Mouse (Mus musculus): Measurements from ENCODE around the gene Hhat. TPM values are rescaled to one million over a fixed set of nuclear protein-coding genes. Genes with fewer than 3 reads are reported as not detected.

Hhat gene
- total and polyA plus RNA-seq, 2 experiments from 2014 or later, result 2.5 to 3.4 TPM

DNA sequence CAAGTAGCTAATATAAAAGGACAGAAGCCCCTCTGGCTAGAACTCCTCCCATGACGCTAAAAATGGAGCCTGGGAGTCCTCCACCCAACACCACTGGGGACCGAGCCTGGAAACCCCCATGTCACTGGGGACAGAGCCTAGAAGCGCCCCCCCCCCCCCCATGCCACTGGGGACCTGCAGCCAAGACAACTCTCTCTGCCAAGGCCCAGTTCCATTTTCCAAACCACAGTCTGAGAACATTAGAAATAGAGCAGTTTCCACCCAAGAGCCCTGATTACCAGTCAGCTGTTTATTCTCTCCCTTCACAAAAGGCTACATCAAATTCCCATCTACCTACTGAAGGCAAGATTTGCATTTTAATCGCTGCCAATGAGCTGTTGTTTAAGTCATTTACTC lies 21.0 kb downstream of the Hhat start:
- Histone ChIP-seq H3K4me2 (ENCODE audit: low read depth, low read length, poor library complexity, severe bottlenecking) (no peak overlapping the region), H3K27ac (ENCODE audit: low read depth, low read length) (no peak overlapping the region), H3K9ac (replicated peaks; ENCODE audit: low read length, poor library complexity, severe bottlenecking) (no peak overlapping the region), H3K36me3 (ENCODE audit: insufficient read depth, low read length) (no peaks in the 10 kb centered on the region), H3K27me3 (ENCODE audit: insufficient read depth, low read length) (no peaks in the 10 kb centered on the region), H3K9me3 (ENCODE audit: low read length) (no peaks in the 10 kb centered on the region), H3K4me3 (ENCODE audit: low read depth, low read length) (no peak overlapping the region), H3K4me1 (ENCODE audit: insufficient read depth, low read length) (peaks cover 5% of the 10 kb centered on the region; the same call in 1 of the 2 replicates)
- TF ChIP-seq CTCF (IDR thresholded peaks at IDR 0.05), result no peak
- no peak for DNase-seq (ENCODE audit: low spot score)
- no peak for ATAC-seq (ENCODE audit: low FRiP score)
- 46% methylated on average over 4 of the region's 4 CpGs for WGBS

DNA sequence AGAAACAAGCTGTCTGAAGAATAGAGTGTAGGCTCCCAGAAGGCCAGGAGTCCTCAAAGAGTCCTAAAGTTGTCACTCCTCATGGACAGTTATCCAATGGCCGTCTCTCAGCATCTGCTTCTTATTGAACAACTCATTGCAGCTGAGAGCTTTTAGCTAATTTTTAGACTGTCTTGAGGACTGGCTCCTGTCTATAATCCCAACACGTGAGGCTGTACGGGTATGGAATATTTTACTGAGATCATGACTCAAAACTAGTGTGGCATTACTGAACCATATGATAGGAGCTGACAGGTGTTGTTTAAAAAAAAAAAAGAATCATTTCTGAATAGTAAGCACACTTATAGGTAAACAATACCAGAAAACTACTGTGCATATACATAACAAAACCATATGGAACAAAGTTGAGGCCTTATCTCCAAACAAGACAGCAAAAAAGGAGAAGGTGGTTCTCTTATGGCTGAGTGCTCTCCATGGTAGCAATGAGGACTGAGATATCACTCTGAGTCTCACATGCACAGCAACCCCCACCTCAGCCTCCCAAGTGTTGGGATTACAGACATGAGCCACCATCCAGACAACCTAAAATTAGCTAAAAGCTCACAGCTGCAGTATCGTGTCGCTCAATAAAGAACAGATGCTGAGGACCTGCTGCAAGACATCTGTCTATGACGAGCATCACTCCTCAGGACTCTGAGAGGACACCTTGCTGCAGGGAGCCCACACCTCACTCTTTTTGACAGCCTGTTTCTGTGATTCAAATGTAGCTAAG lies 21.6 kb downstream of the Hhat start:
- Histone ChIP-seq H3K36me3 (ENCODE audit: insufficient read depth, low read length) (no peaks in the 10 kb centered on the region), H3K9ac (replicated peaks; ENCODE audit: low read length, poor library complexity, severe bottlenecking) (no peak overlapping the region), H3K4me1 (ENCODE audit: insufficient read depth, low read length) (peaks cover 5% of the 10 kb centered on the region; the same call in 1 of the 2 replicates), H3K27ac (ENCODE audit: low read depth, low read length) (no peak overlapping the region), H3K9me3 (ENCODE audit: low read length) (no peaks in the 10 kb centered on the region), H3K4me2 (ENCODE audit: low read depth, low read length, poor library complexity, severe bottlenecking) (no peak overlapping the region), H3K27me3 (ENCODE audit: insufficient read depth, low read length) (no peaks in the 10 kb centered on the region), H3K4me3 (ENCODE audit: low read depth, low read length) (no peak overlapping the region)
- ATAC-seq (ENCODE audit: low FRiP score), result no peak
- DNase-seq (ENCODE audit: low spot score), result no peak
- TF ChIP-seq CTCF (IDR thresholded peaks at IDR 0.05), result no peak
- WGBS, result 84% methylated on average over 6 of the region's 6 CpGs

DNA sequence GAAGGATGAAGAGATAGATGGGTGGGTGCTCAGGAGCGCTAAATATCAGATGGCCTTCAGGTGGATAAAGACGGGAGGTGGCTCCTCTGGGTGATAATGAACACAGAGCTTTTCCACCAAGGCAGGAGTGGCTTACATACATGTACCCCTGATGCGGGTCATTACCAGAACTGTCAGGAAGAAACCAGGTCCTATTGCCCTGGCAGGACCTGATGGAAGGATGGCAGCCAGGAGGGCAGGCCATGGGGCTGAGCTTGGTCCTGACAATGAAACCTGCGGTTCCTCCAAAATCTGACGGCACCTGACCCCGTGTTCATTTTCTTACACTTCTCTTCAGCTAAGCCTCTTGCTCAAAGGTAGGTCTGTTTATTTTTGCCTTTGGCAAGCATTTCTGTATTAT lies 24.8 kb downstream of the Hhat start:
- Histone ChIP-seq H3K4me3 (ENCODE audit: low read depth, low read length) (no peak overlapping the region), H3K9me3 (ENCODE audit: low read length) (no peaks in the 10 kb centered on the region), H3K27me3 (ENCODE audit: insufficient read depth, low read length) (no peaks in the 10 kb centered on the region), H3K9ac (replicated peaks; ENCODE audit: low read length, poor library complexity, severe bottlenecking) (no peak overlapping the region), H3K36me3 (ENCODE audit: insufficient read depth, low read length) (no peaks in the 10 kb centered on the region), H3K4me1 (ENCODE audit: insufficient read depth, low read length) (no peaks in the 10 kb centered on the region), H3K4me2 (ENCODE audit: low read depth, low read length, poor library complexity, severe bottlenecking) (no peak overlapping the region), H3K27ac (ENCODE audit: low read depth, low read length) (no peak overlapping the region)
- ATAC-seq (ENCODE audit: low FRiP score), result no peak
- DNase-seq (ENCODE audit: low spot score), result no peak
- WGBS, result 84% methylated on average over 6 of the region's 6 CpGs
- no peak for TF ChIP-seq CTCF (IDR thresholded peaks at IDR 0.05)

DNA sequence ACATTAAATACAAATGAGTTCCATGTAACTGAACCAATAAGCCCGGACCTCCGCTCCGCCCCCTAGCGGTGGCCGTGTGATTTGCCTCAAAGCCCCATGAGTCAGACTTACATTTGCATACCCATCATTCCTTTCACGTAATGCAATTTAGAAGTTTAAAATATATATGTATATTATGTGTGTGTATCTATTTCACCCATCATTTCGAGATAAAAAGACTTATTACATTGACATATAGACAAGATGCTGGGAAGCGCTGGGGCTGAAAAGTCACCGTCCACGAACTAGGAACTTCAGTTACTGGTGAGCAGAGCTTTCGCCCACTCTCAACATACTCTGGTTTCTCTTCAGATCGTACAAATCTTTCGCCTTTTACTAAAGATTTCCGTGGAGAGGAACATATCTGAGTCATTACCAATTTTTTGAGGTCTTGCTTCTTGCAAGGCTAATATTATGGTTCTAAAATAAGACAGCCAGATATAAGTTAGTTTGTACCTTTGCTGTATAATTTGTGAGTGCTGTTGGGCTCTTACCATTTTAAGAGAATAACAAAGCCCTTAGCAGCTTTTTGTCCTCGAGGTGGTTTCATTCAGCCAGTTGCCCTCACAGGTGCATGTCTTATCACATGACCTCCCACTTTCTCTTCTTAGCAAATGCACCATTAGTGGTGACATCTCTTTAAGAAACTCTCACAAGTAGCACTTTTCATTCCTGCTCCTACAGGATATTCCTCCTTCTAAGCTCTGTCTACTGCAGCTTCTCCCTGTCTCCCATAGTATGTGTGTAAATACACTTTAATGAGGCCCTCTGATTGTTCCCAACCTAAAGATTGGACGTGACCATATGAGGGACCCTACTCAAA lies 25.6 kb downstream of the Hhat start:
- Histone ChIP-seq H3K4me1 (ENCODE audit: insufficient read depth, low read length) (no peaks in the 10 kb centered on the region), H3K9ac (replicated peaks; ENCODE audit: low read length, poor library complexity, severe bottlenecking) (no peak overlapping the region), H3K4me3 (ENCODE audit: low read depth, low read length) (no peak overlapping the region), H3K4me2 (ENCODE audit: low read depth, low read length, poor library complexity, severe bottlenecking) (no peak overlapping the region), H3K9me3 (ENCODE audit: low read length) (no peaks in the 10 kb centered on the region), H3K27me3 (ENCODE audit: insufficient read depth, low read length) (no peaks in the 10 kb centered on the region), H3K36me3 (ENCODE audit: insufficient read depth, low read length) (no peaks in the 10 kb centered on the region), H3K27ac (ENCODE audit: low read depth, low read length) (no peak overlapping the region)
- peak; percentile 60 for TF ChIP-seq CTCF (IDR thresholded peaks at IDR 0.05)
- 11% methylated on average over 16 of the region's 16 CpGs for WGBS
- DNase-seq (ENCODE audit: low spot score) (no peak), ATAC-seq (ENCODE audit: low FRiP score) (no peak)

DNA sequence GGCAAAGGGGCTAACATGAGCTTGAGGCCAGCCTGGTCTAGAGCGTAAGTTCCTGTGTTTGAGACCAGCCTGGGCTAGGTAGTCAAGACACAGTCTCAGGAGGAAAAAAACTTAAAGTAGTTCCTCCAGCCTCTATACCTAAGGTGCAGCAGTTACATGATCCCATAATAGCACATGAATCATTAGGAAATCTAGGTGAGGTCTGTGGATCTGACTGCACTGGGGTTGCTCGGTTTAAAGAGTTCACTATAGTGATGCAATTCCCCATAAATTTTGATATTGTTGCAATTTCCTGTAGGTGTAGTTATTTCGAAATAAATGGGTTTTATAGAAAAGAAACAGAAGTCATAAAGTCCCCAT lies 26.2 kb downstream of the Hhat start:
- Histone ChIP-seq H3K4me3 (ENCODE audit: low read depth, low read length) (no peak overlapping the region), H3K27me3 (ENCODE audit: insufficient read depth, low read length) (no peaks in the 10 kb centered on the region), H3K9ac (replicated peaks; ENCODE audit: low read length, poor library complexity, severe bottlenecking) (no peak overlapping the region), H3K9me3 (ENCODE audit: low read length) (no peaks in the 10 kb centered on the region), H3K4me1 (ENCODE audit: insufficient read depth, low read length) (no peaks in the 10 kb centered on the region), H3K4me2 (ENCODE audit: low read depth, low read length, poor library complexity, severe bottlenecking) (no peak overlapping the region), H3K36me3 (ENCODE audit: insufficient read depth, low read length) (no peaks in the 10 kb centered on the region), H3K27ac (ENCODE audit: low read depth, low read length) (no peak overlapping the region)
- 68% methylated on average over 3 of the region's 3 CpGs for WGBS
- DNase-seq (ENCODE audit: low spot score), result no peak
- no peak for ATAC-seq (ENCODE audit: low FRiP score)
- no peak for TF ChIP-seq CTCF (IDR thresholded peaks at IDR 0.05)
